Mouse (Mus musculus) embryonic facial prominence, embryonic 13.5 days (tissue): ENCODE measurements at regions not wholly inside any gene's neighbourhood (a gene's known extent, or its start where the extent isn't known, plus 50 kb on each side); places are given as distances from the start of the nearest gene placed in this dataset.
A peak's percentile ranks its signal among the peaks of the same experiment; 100 is the strongest.

ENCODE experiments used
- ATAC-seq: fragments of 200-750 bp; cut with Nextera tagmentation; 2 replicates; pipeline ENCODE4 v1.8.0; 2017; ENCODE audit warnings: low read depth; ENCODE audit not compliant: insufficient number of reproducible peaks, insufficient read depth, low FRiP score, low TSS enrichment
- H3K27ac ChIP-seq: fragments of 300-500 bp; sonication (generic); 2 replicates; pipeline ENCODE4 v1.5.1; 2015; ENCODE audit warnings: moderate library complexity, mild to moderate bottlenecking, inconsistent platforms
- H3K27me3 ChIP-seq: fragments of 300-500 bp; sonication (generic); 2 replicates; pipeline ENCODE4 v1.6.1; 2015; ENCODE audit warnings: mild to moderate bottlenecking, inconsistent platforms
- H3K36me3 ChIP-seq: fragments of 300-500 bp; sonication (generic); 2 replicates; pipeline ENCODE4 v1.6.1; 2015; ENCODE audit warnings: mild to moderate bottlenecking, inconsistent platforms
- H3K4me1 ChIP-seq: fragments of 300-500 bp; sonication (generic); 2 replicates; pipeline ENCODE4 v1.6.1; 2015; ENCODE audit warnings: inconsistent platforms
- H3K4me2 ChIP-seq: fragments of 300-500 bp; sonication (generic); 2 replicates; pipeline ENCODE4 v1.6.1; 2015; ENCODE audit warnings: moderate library complexity, mild to moderate bottlenecking, inconsistent platforms
- H3K4me3 ChIP-seq: fragments of 300-500 bp; sonication (generic); 2 replicates; pipeline ENCODE4 v1.5.1; 2015; ENCODE audit warnings: mild to moderate bottlenecking, inconsistent platforms
- H3K9ac ChIP-seq: fragments of 300-500 bp; sonication (generic); 2 replicates; pipeline ENCODE4 v1.6.1; 2015; ENCODE audit warnings: mild to moderate bottlenecking, inconsistent platforms
- H3K9me3 ChIP-seq: fragments of 300-500 bp; sonication (generic); 2 replicates; pipeline ENCODE4 v1.6.1; 2016; ENCODE audit warnings: inconsistent platforms
- WGBS: fragments of 180-500 bp; shearing (Covaris S2); methylation state at CpG from one replicate; pipeline ENCODE4 v1.1.7; 2015; ENCODE audit warnings: mixed read lengths; 5-methylcytosine and 5-hydroxymethylcytosine counted together

DNA sequence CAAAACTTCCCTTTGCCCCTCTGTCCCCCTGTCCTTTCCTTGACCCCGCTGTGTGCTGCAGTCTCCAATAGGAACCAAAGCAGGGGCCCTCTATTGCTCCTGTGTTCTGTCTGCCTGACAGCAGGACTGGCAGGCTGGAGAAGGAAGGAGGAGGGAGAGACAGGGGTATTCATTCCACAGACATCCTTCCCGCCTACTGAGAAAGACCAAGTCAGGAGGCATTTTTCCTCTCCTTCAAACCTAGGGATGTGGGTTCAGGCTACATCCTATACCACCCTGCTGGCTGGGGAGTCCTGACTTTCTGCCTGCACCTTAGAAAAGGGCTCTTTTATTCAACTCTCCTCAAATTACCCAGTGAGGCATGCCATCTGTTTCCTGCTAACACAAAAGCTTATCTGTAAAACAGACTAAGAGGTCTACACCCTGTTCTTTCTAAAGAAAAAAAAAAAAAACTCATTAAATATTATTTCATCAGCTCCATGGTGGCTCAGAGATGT lies 270.9 kb upstream of the Gpc5 start:
- no peak overlapping the region for H3K4me3 ChIP-seq
- no peak overlapping the region for H3K9ac ChIP-seq
- no peaks in the 10 kb centered on the region for H3K9me3 ChIP-seq
- 15% methylated on average over 2 of the region's 2 CpGs for WGBS
- no peaks in the 10 kb centered on the region for H3K27me3 ChIP-seq
- no peak for ATAC-seq
- H3K4me1 ChIP-seq, result 0 out of 2 replicates have a peak, but pooled peaks cover 3% of the 10 kb centered on the region
- no peaks in the 10 kb centered on the region for H3K36me3 ChIP-seq
- no peak overlapping the region for H3K27ac ChIP-seq
- no peak overlapping the region for H3K4me2 ChIP-seq

DNA sequence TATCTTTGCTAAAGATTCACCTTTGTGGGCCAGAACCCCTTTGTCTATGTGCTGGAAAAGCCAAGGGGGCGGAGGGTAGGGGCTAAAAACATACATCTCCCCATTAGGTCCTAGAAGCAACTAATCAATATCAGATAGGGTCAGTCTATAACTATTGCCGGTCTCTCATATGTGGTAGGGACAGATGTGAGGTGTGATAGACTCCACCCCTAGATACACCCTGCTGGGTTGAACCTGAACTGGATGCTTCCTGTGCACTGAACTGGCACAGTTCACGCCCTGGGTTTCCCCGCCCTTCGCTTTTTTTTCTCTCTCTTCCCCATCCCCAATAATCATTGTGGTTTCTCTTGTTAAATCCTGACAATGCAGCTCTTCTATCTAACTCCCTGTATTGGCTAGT lies 270.3 kb upstream of the Gpc5 start:
- Histone ChIP-seq H3K4me1 (0 out of 2 replicates have a peak, but pooled peaks cover 3% of the 10 kb centered on the region), H3K9me3 (no peaks in the 10 kb centered on the region), H3K27me3 (no peaks in the 10 kb centered on the region), H3K9ac (no peak overlapping the region), H3K4me3 (no peak overlapping the region), H3K27ac (no peak overlapping the region), H3K36me3 (no peaks in the 10 kb centered on the region), H3K4me2 (no peak overlapping the region)
- ATAC-seq, result no peak
- WGBS, result 78% methylated on average over 5 of the region's 5 CpGs

- Histone ChIP-seq H3K4me2 (no peak overlapping the region), H3K27ac (no peak overlapping the region), H3K9ac (no peak overlapping the region), H3K4me3 (no peak overlapping the region), H3K4me1 (no peaks in the 10 kb centered on the region), H3K27me3 (no peaks in the 10 kb centered on the region), H3K36me3 (no peaks in the 10 kb centered on the region), H3K9me3 (no peaks in the 10 kb centered on the region)
- no peak for ATAC-seq
- 49% methylated on average over 10 of the region's 10 CpGs for WGBS
Observed at GRCm38 (mm10) chr14:114826662-114827321, 265.2 kb upstream of the Gpc5 start.

DNA sequence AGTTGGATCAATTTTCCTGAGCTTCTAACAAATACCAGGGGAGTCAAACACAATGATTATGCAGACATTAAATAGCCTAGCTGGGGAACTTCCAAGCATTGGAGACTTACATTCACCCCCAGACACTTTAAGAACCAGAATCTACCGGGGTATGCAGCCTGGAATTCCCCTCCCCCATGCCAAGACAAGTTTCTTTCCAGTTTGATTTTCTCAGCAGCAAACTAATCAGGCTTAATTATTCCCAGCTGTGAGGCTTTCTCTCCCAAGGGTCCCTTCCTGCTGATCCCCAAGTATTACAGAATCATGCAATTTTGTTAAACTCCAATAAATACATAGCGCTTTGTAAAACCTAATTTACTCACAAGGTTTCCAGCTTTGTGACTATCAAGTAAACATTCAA lies 262.7 kb upstream of the Gpc5 start:
- no peaks in the 10 kb centered on the region for H3K4me1 ChIP-seq
- H3K4me2 ChIP-seq, result no peak overlapping the region
- no peak overlapping the region for H3K9ac ChIP-seq
- ATAC-seq, result no peak
- no peaks in the 10 kb centered on the region for H3K9me3 ChIP-seq
- H3K27ac ChIP-seq, result no peak overlapping the region
- H3K36me3 ChIP-seq, result no peaks in the 10 kb centered on the region
- no peaks in the 10 kb centered on the region for H3K27me3 ChIP-seq
- H3K4me3 ChIP-seq, result no peak overlapping the region
- WGBS, result 14% methylated on average over 2 of the region's 2 CpGs

GRCm38 (mm10) chr14:114832987-114833386 lies 259.0 kb upstream of the Gpc5 start:
- no peaks in the 10 kb centered on the region for H3K9me3 ChIP-seq
- ATAC-seq, result no peak
- no peaks in the 10 kb centered on the region for H3K27me3 ChIP-seq
- WGBS, result 60% methylated on average over 11 of the region's 11 CpGs
- no peaks in the 10 kb centered on the region for H3K36me3 ChIP-seq
- H3K4me1 ChIP-seq, result peaks cover 5% of the 10 kb centered on the region
- no peak overlapping the region for H3K27ac ChIP-seq
- no peak overlapping the region for H3K4me2 ChIP-seq
- no peak overlapping the region for H3K4me3 ChIP-seq
- H3K9ac ChIP-seq, result no peak overlapping the region

GRCm38 (mm10) chr14:114836723-114837349 lies 255.2 kb upstream of the Gpc5 start:
- Histone ChIP-seq H3K36me3 (no peaks in the 10 kb centered on the region), H3K27ac (no peak overlapping the region), H3K27me3 (no peaks in the 10 kb centered on the region), H3K9me3 (no peaks in the 10 kb centered on the region), H3K4me3 (no peak overlapping the region), H3K4me2 (no peak overlapping the region), H3K9ac (no peak overlapping the region), H3K4me1 (peaks cover 15% of the 10 kb centered on the region)
- WGBS, result 74% methylated on average over 3 of the region's 3 CpGs
- no peak for ATAC-seq

DNA sequence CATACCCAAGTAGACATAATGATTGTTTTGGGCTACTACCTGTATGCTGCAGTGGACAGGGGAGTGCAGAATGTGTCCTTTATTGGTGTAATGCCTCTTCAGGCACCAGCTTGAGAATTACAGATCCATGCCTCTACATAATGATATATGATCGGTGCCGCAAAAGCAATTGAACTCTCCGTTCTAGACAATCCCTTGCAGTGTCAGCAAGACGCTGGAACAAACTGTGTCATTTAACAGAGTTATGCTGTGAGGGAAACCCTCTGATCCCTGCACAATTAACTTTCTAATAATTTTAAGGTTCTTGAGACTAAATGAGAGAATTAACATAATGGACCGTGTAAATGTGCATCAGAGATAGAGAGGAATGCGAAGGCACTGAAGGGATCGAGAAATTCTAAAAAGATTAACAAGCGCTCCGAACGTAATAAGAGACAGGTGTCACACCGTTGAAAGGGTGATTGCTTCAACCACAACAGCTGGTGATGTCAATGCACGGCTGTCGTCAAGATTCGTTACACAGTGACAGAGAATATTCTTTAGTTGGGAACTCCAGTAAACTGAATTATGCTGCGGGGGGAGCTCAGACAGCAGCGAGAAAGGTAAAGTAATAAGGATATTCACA lies 254.3 kb upstream of the Gpc5 start:
- no peak for ATAC-seq
- 13% methylated on average over 16 of the region's 16 CpGs for WGBS
- H3K27ac ChIP-seq, result no peak overlapping the region
- H3K4me3 ChIP-seq, result no peak overlapping the region
- H3K9ac ChIP-seq, result no peak overlapping the region
- no peaks in the 10 kb centered on the region for H3K27me3 ChIP-seq
- H3K4me2 ChIP-seq, result peak overlapping the region; percentile 31
- H3K9me3 ChIP-seq, result no peaks in the 10 kb centered on the region
- H3K36me3 ChIP-seq, result no peaks in the 10 kb centered on the region
- H3K4me1 ChIP-seq, result peaks cover 15% of the 10 kb centered on the region

DNA sequence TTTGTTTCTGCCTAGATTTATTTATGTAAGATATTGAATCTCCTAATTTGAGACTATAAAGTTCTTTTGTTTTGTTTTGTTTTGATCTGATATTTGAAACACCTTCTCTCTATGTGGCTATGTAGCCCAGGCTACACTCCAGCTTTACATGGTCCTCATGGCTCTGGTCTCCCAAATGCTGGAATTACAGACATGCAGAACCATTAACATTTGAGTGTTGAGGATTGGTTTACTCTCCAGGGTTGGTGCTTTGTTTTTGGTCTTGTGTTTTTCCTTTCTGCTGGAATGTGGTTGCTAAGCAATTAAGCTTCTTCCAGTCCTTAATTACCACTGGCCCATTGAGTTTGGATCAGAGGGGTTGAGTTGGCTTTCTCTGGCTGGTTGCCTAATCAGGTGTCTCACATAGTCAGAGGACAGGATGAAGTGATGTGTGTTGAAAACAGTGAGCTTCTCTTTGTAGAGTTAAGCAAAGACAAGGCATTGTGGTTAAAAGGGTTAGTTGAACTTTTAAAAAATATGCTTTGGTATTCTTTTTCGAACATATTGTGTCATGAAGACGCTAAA lies 252.6 kb upstream of the Gpc5 start:
- H3K4me3 ChIP-seq, result no peak overlapping the region
- no peak overlapping the region for H3K9ac ChIP-seq
- H3K27ac ChIP-seq, result no peak overlapping the region
- no peak for ATAC-seq
- H3K9me3 ChIP-seq, result no peaks in the 10 kb centered on the region
- H3K36me3 ChIP-seq, result no peaks in the 10 kb centered on the region
- WGBS, result 56% methylated on average over 2 of the region's 2 CpGs
- no peak overlapping the region for H3K4me2 ChIP-seq
- H3K4me1 ChIP-seq, result peaks cover 15% of the 10 kb centered on the region
- no peaks in the 10 kb centered on the region for H3K27me3 ChIP-seq

- H3K36me3 ChIP-seq, result no peaks in the 10 kb centered on the region
- no peaks in the 10 kb centered on the region for H3K27me3 ChIP-seq
- no peaks in the 10 kb centered on the region for H3K9me3 ChIP-seq
- WGBS, result 77% methylated on average over 5 of the region's 5 CpGs
- ATAC-seq, result no peak
- H3K27ac ChIP-seq, result no peak overlapping the region
- H3K4me3 ChIP-seq, result no peak overlapping the region
- no peak overlapping the region for H3K9ac ChIP-seq
- H3K4me2 ChIP-seq, result no peak overlapping the region
- peaks cover 15% of the 10 kb centered on the region for H3K4me1 ChIP-seq
Observed at GRCm38 (mm10) chr14:114840766-114841165, 251.2 kb upstream of the Gpc5 start.

GRCm38 (mm10) chr14:114841552-114841951 lies 250.5 kb upstream of the Gpc5 start:
- Histone ChIP-seq H3K36me3 (no peaks in the 10 kb centered on the region), H3K4me2 (no peak overlapping the region), H3K9ac (no peak overlapping the region), H3K4me3 (no peak overlapping the region), H3K9me3 (no peaks in the 10 kb centered on the region), H3K4me1 (peaks cover 15% of the 10 kb centered on the region), H3K27me3 (no peaks in the 10 kb centered on the region), H3K27ac (no peak overlapping the region)
- 34% methylated on average over 5 of the region's 5 CpGs for WGBS
- ATAC-seq, result no peak

DNA sequence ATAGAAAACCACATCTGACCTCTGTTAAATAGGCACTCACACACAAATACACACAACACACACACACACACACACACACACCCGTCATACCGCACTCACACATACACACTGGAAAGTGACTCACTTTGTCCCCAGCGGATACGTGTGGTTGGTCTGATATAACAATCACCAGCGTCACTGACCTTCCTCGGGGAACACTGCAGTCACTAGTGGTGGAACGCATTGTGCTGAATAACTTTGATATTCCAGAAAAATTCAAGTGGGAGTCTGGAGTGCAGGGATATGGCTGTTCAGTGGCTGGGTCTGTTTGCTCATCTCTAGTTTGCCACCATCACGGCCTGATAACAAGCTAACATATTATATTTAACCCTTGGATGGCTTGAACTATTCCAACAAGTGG lies 249.7 kb upstream of the Gpc5 start:
- Histone ChIP-seq H3K27ac (no peak overlapping the region), H3K27me3 (no peaks in the 10 kb centered on the region), H3K4me2 (no peak overlapping the region), H3K4me3 (no peak overlapping the region), H3K9ac (no peak overlapping the region), H3K4me1 (peaks cover 15% of the 10 kb centered on the region), H3K36me3 (no peaks in the 10 kb centered on the region), H3K9me3 (no peaks in the 10 kb centered on the region)
- 83% methylated on average over 8 of the region's 8 CpGs for WGBS
- ATAC-seq, result no peak
